Mouse (Mus musculus): ENCODE measurements around the gene Mtap. TPM values are rescaled to one million over a fixed set of nuclear protein-coding genes. Genes with fewer than 3 reads are reported as not detected.

Gene Mtap
- total and polyA plus RNA-seq, 2 experiments from 2014 or later = 23.2 to 33.6 TPM

DNA sequence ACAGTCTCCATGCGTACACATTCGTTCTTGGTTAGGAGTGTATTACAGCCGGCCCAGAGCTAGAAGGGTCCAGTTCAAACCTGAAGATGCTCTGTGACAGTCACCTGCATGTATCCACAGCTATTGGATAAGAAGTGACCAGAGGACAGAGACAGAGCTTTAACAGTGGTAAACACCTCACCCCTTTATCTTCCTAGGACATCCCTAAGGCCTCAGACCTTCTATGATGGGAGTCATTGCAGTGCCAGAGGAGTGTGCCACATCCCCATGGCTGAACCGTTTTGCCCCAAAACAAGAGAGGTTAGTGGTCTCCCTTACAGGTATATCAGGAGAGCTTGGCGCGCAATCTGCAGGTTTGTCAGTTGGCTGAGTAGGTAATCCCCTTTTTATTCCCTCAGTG, 34.0 kb downstream of the Mtap start:
- TF ChIP-seq CTCF (IDR thresholded peaks at IDR 0.05; ENCODE audit: low read depth) (no peak), EP300 (IDR thresholded peaks at IDR 0.05; ENCODE audit: low read depth) (no peak)
- no peaks in the 10 kb centered on the region for H3K9me3 ChIP-seq (replicated peaks; ENCODE audit: control insufficient read depth, low read length)
- no peak for ATAC-seq (ENCODE audit: insufficient read depth, low read depth)
- H3K4me2 ChIP-seq (ENCODE audit: low read depth, low read length) = no peak overlapping the region
- no peak overlapping the region for H3K9ac ChIP-seq (replicated peaks; ENCODE audit: low read depth, low read length)
- DNase-seq (ENCODE audit: low spot score) = no peak
- peaks cover 61% of the 10 kb centered on the region for H3K36me3 ChIP-seq (replicated peaks; ENCODE audit: control insufficient read depth, insufficient read depth, low read length)
- no peak overlapping the region for H3K27ac ChIP-seq (ENCODE audit: low read depth)
- no peaks in the 10 kb centered on the region for H3K27me3 ChIP-seq (ENCODE audit: control insufficient read depth, insufficient read depth, low read length)
- no peaks in the 10 kb centered on the region for H3K4me1 ChIP-seq (ENCODE audit: control insufficient read depth, insufficient read depth)
- no peak overlapping the region for H3K4me3 ChIP-seq (ENCODE audit: low read depth, low read length)
- WGBS = 95% methylated on average over 6 of the region's 6 CpGs

DNA sequence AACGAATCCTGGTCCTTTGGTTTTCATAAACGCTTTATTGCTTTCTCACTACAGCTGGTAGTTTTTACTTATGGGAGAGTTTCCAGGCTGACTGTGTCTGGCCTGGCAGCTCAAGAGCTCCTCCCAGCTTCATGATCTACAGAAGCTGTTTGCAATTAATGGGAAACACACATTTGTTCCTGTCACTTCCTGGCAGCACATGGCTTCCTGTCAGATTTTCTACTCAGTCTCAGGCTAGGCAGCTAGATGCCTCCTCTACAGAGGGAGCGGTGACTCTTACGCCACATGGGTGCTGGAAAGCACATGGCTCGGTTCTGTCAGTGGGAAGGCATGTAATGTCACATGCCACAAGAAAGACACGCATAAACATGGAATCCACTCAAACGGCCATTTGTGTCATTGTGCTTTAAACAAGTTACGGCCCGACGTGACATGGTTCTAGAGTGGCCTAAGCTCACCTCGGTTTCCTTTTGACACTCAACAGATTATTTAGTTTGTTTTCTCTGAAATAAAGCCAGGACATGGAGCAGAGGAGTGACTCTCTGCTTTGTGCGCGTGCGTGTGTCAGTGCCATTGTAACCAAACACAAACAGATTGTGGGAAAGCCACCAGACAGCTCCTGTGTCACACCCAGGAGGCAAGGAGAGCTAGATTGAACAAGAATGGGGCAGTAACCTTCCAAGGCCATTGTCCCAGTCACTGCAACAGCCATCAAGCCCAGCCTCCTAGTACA, 36.1 kb downstream of the Mtap start:
- Histone ChIP-seq H3K4me1 (ENCODE audit: control insufficient read depth, insufficient read depth) (no peaks in the 10 kb centered on the region), H3K9ac (replicated peaks; ENCODE audit: low read depth, low read length) (no peak overlapping the region), H3K36me3 (replicated peaks; ENCODE audit: control insufficient read depth, insufficient read depth, low read length) (peaks cover 65% of the 10 kb centered on the region), H3K27ac (ENCODE audit: low read depth) (no peak overlapping the region), H3K9me3 (replicated peaks; ENCODE audit: control insufficient read depth, low read length) (no peaks in the 10 kb centered on the region), H3K27me3 (ENCODE audit: control insufficient read depth, insufficient read depth, low read length) (no peaks in the 10 kb centered on the region), H3K4me2 (ENCODE audit: low read depth, low read length) (no peak overlapping the region), H3K4me3 (ENCODE audit: low read depth, low read length) (no peak overlapping the region)
- peak; percentile 18 for DNase-seq (ENCODE audit: low spot score)
- TF ChIP-seq CTCF (IDR thresholded peaks at IDR 0.05; ENCODE audit: low read depth) (no peak), EP300 (IDR thresholded peaks at IDR 0.05; ENCODE audit: low read depth) (no peak)
- peak; percentile 33 for ATAC-seq (ENCODE audit: insufficient read depth, low read depth)
- 88% methylated on average over 14 of the region's 14 CpGs for WGBS

DNA sequence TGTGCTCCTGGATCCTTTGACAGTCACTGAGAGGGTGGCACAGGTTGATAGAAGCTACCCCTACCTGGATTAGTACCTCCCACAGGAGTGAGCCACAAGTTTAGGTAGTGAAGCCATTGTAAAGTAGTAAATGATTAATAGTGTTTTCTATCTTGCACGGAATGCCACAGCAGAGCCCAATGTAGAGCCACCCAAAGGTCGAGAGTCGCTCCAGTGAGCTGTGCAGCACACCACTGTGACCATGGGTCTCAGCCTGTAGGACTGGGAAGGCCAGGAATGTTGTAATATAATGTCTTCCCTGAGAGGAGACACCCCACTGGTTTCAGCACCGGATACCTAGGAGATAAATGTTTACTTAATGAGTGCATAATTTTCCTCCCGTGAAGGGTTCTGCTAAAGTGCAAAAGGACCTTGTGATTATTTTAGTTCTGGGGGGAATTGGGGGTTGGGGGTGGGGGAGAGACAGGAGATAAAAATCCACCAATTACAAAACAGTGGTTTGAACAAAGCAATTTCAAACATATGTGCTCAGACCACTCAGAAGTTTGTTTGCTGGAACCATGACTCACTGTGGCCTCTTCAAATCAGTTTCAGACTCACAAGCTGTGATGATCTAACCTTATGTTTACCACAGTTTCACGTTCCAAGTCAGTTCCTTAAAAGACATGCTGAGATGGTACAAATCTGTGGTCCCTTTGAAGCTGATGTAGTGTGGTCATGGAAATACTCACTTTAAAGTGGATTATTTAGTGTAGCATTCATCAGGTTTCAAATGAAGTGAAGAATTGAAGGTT, 40.8 kb downstream of the Mtap start:
- Histone ChIP-seq H3K4me1 (ENCODE audit: control insufficient read depth, insufficient read depth) (no peaks in the 10 kb centered on the region), H3K9me3 (replicated peaks; ENCODE audit: control insufficient read depth, low read length) (no peaks in the 10 kb centered on the region), H3K27ac (ENCODE audit: low read depth) (no peak overlapping the region), H3K9ac (replicated peaks; ENCODE audit: low read depth, low read length) (no peak overlapping the region), H3K36me3 (replicated peaks; ENCODE audit: control insufficient read depth, insufficient read depth, low read length) (peaks cover 78% of the 10 kb centered on the region), H3K4me2 (ENCODE audit: low read depth, low read length) (no peak overlapping the region), H3K27me3 (ENCODE audit: control insufficient read depth, insufficient read depth, low read length) (no peaks in the 10 kb centered on the region), H3K4me3 (ENCODE audit: low read depth, low read length) (no peak overlapping the region)
- DNase-seq (ENCODE audit: low spot score) (no peak), ATAC-seq (ENCODE audit: insufficient read depth, low read depth) (no peak)
- no peak for TF ChIP-seq EP300 (IDR thresholded peaks at IDR 0.05; ENCODE audit: low read depth)
- no peak for TF ChIP-seq CTCF (IDR thresholded peaks at IDR 0.05; ENCODE audit: low read depth)
- 90% methylated on average over 6 of the region's 6 CpGs for WGBS

DNA sequence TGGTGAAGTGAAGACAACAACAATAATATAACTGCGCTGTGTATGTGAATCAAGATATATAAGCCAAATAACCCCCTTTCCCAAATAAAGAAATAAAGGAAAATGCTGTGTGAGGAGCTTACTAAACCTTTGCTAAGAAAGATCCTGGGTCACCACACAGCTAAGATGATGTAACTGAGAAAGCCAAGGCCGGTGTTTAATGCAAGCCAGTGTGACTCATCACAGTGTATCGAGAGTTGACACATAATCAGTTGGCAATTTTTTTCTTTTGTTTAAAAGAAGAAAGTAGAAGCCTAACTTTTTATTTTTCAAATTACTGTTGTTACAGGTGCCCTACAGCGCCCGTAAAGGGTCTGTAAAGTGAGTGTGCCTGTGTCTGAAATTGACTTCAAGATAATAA, 43.2 kb downstream of the Mtap start:
- Histone ChIP-seq H3K9ac (replicated peaks; ENCODE audit: low read depth, low read length) (no peak overlapping the region), H3K27me3 (ENCODE audit: control insufficient read depth, insufficient read depth, low read length) (no peaks in the 10 kb centered on the region), H3K27ac (ENCODE audit: low read depth) (no peak overlapping the region), H3K36me3 (replicated peaks; ENCODE audit: control insufficient read depth, insufficient read depth, low read length) (peaks cover 57% of the 10 kb centered on the region), H3K4me3 (ENCODE audit: low read depth, low read length) (no peak overlapping the region), H3K9me3 (replicated peaks; ENCODE audit: control insufficient read depth, low read length) (no peaks in the 10 kb centered on the region), H3K4me1 (ENCODE audit: control insufficient read depth, insufficient read depth) (no peaks in the 10 kb centered on the region), H3K4me2 (ENCODE audit: low read depth, low read length) (no peak overlapping the region)
- ATAC-seq (ENCODE audit: insufficient read depth, low read depth) (no peak), DNase-seq (ENCODE audit: low spot score) (no peak)
- WGBS = 95% methylated on average over 5 of the region's 5 CpGs
- TF ChIP-seq EP300 (IDR thresholded peaks at IDR 0.05; ENCODE audit: low read depth) = no peak
- no peak for TF ChIP-seq CTCF (IDR thresholded peaks at IDR 0.05; ENCODE audit: low read depth)

DNA sequence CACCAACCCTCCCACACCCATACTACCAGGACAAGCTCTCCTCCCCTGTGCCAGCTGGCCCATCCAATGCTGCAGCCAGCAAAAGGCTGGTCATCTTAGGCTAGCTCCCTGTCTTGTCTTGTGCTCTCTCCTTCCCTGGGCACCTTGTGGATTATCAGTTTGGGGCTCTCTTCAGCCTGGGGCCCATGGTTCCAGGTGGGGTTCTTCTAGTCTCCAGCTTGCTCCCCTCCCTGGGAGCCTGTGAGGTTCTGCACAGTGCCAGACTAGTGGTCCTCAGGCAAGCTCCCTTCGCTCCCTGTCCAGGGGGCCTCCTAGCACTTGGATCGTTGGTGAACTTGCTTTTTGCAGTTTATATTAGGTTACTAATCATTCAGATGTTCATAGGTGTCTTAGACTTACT, 44.7 kb downstream of the Mtap start:
- no peak overlapping the region for H3K4me2 ChIP-seq (ENCODE audit: low read depth, low read length)
- ATAC-seq (ENCODE audit: insufficient read depth, low read depth) (no peak), DNase-seq (ENCODE audit: low spot score) (no peak)
- no peak overlapping the region for H3K9ac ChIP-seq (replicated peaks; ENCODE audit: low read depth, low read length)
- no peaks in the 10 kb centered on the region for H3K27me3 ChIP-seq (ENCODE audit: control insufficient read depth, insufficient read depth, low read length)
- WGBS = 98% methylated on average over 2 of the region's 2 CpGs
- H3K4me3 ChIP-seq (ENCODE audit: low read depth, low read length) = no peak overlapping the region
- H3K4me1 ChIP-seq (ENCODE audit: control insufficient read depth, insufficient read depth) = no peaks in the 10 kb centered on the region
- no peak overlapping the region for H3K27ac ChIP-seq (ENCODE audit: low read depth)
- H3K36me3 ChIP-seq (replicated peaks; ENCODE audit: control insufficient read depth, insufficient read depth, low read length) = peaks cover 43% of the 10 kb centered on the region
- no peaks in the 10 kb centered on the region for H3K9me3 ChIP-seq (replicated peaks; ENCODE audit: control insufficient read depth, low read length)
- no peak for TF ChIP-seq CTCF (IDR thresholded peaks at IDR 0.05; ENCODE audit: low read depth)
- no peak for TF ChIP-seq EP300 (IDR thresholded peaks at IDR 0.05; ENCODE audit: low read depth)

Measured in heart, postnatal 0 days (tissue).